ENCODE assay signal across 8 mouse cellular contexts in the genomic region with DNA sequence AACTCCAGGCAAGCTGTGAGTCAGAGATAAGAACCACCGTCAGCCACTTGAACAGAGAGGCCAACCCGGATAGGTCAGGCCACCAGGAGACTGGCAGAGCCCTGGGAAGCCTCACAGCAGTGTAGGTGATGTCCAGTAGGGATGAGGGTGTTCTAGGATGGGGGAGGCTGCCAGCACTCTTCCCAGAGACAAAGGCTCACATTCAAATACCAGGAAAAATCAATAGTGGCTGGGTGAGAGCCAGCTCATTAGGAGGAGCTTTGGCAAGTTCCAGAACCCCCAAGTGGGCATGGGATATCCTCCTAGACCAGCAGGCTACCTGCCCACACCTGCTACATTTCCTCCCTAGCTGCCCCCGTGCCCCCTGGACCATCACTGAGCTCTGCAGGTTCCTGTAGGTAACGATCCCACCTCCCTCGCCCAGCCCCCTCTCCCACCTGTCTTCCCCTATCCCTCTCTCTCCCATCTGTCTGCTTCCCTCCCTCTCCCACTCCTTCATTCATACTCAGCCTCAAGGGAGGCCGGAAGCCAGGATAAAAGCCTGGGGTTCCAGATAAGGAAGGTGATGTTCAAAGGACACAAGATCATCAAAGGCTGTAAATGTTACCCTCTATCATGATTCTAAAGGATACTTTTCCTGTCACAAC. TPM values are rescaled to one million over a fixed set of nuclear protein-coding genes. Genes with fewer than 3 reads are reported as not detected.
DNase-seq lines count a peak whose midpoint lies in the region; ATAC-seq and TF ChIP-seq lines count a peak whose summit lies in the region.

No protein-coding gene starts in this region.

- H3K4me2 ChIP-seq in liver, embryonic 16.5 days (ENCODE audit: low read depth, low read length) = peak overlapping the region; percentile 58

- H3K27me3 ChIP-seq in E14TG2a.4 (ENCODE audit: insufficient read depth, low read length) = no peaks in the 10 kb centered on the region
- H3K27me3 ChIP-seq in forebrain, embryonic 10.5 days (ENCODE audit: poor library complexity, severe bottlenecking) = no peaks in the 10 kb centered on the region
- H3K27me3 ChIP-seq in liver, embryonic 16.5 days (ENCODE audit: control insufficient read depth, insufficient read depth, low read depth, low read length) = no peaks in the 10 kb centered on the region

- H3K27ac ChIP-seq in forebrain, embryonic 10.5 days = peak overlapping the region; percentile 56
- peak overlapping the region; percentile 99 for H3K27ac ChIP-seq in liver, embryonic 16.5 days (ENCODE audit: low read length)
- no peak overlapping the region for H3K27ac ChIP-seq in gastrocnemius, adult 2 months

- ATAC-seq in liver, embryonic 16.5 days (ENCODE audit: low read depth) = peak; percentile 97

- no peaks in the 10 kb centered on the region for H3K36me3 ChIP-seq in E14TG2a.4 (ENCODE audit: insufficient read depth, low read length)
- H3K36me3 ChIP-seq in forebrain, embryonic 10.5 days (replicated peaks) = no peaks in the 10 kb centered on the region
- H3K36me3 ChIP-seq in liver, embryonic 16.5 days (ENCODE audit: control insufficient read depth, insufficient read depth) = no peaks in the 10 kb centered on the region

- intact Hi-C loops in gastrocnemius, adult 2 months (cut with DNase I) = no loop called here

- WGBS in forebrain, embryonic 10.5 days = 67% methylated on average over 6 of the region's 6 CpGs
- WGBS in liver, embryonic 16.5 days (ENCODE audit: insufficient replicate concordance) = 20% methylated on average over 6 of the region's 6 CpGs

- no peaks in the 10 kb centered on the region for H3K9me3 ChIP-seq in E14TG2a.4 (ENCODE audit: low read length)
- no peaks in the 10 kb centered on the region for H3K9me3 ChIP-seq in forebrain, embryonic 10.5 days
- no peaks in the 10 kb centered on the region for H3K9me3 ChIP-seq in liver, embryonic 16.5 days (replicated peaks; ENCODE audit: control insufficient read depth, low read length)

- H3K9ac ChIP-seq in liver, embryonic 16.5 days (ENCODE audit: low read depth, low read length) = peak overlapping the region; percentile 63

- H3K4me3 ChIP-seq in E14TG2a.4 (replicated peaks; ENCODE audit: low read length) = peak overlapping the region; percentile 35
- H3K4me3 ChIP-seq in forebrain, embryonic 10.5 days = no peak overlapping the region
- peak overlapping the region; percentile 22; the same call in 1 of the 2 replicates for H3K4me3 ChIP-seq in liver, embryonic 16.5 days (ENCODE audit: low read depth, low read length)
- no peak overlapping the region for H3K4me3 ChIP-seq in gastrocnemius, adult 2 months

- H3K4me1 ChIP-seq in E14TG2a.4 (replicated peaks; ENCODE audit: low read depth, low read length) = peaks cover 98% of the 10 kb centered on the region
- peaks cover 20% of the 10 kb centered on the region for H3K4me1 ChIP-seq in forebrain, embryonic 10.5 days
- H3K4me1 ChIP-seq in liver, embryonic 16.5 days (ENCODE audit: control insufficient read depth, low read depth, low read length) = peaks cover 80% of the 10 kb centered on the region

- TF ChIP-seq CTCF in E14TG2a.4 (conservative IDR thresholded peaks at IDR 0.05; ENCODE audit: low read length) = no peak
- TF ChIP-seq CTCF in gastrocnemius, adult 2 months (IDR thresholded peaks at IDR 0.05) = no peak

- peak; percentile 25 for DNase-seq in adrenal gland, adult 2 months
- DNase-seq in adrenal gland, adult 8-10 months = no peak
- no peak for DNase-seq in forebrain, embryonic 10.5 days (ENCODE audit: extremely low spot score, low spot score)
- DNase-seq in gastrocnemius, adult 2 months = no peak
- no peak for DNase-seq in natural killer cell, adult 2 months (ENCODE audit: low spot score in 2 of 2)
- no peak for DNase-seq in thymus, adult 18-20 months

RNA-seq across cellular contexts. Expression of gene Ptprj, which starts 20.1 kb away (rescaled TPM):
- total RNA-seq in adrenal gland, adult 2 months (2021) = 10 to 100 TPM; 15.2 to 20.6 TPM
- 2.4 and 2.6 TPM in 2 replicates for polyA plus RNA-seq in adrenal gland, adult 2 months (2012; rRNA removed)
- 10 to 100 TPM; 13.5 to 33.1 (median 23.3) TPM for total RNA-seq in adrenal gland, adult 8-10 months (2022)
- 1.9 and 2.1 TPM in 2 replicates for polyA plus RNA-seq in forebrain, embryonic 10.5 days (2016; fragmentation: Nextera tagmentation; extraction: Ambion mirVana)
- 2.1 and 2.2 TPM in 2 replicates for polyA plus RNA-seq in liver, embryonic 16.5 days (2015; fragmentation: Nextera tagmentation; extraction: Ambion mirVana)
- total RNA-seq in gastrocnemius, adult 2 months (2021) = 1 to 10 TPM; 2.1 to 4.2 TPM

Comparison
In these comparisons a context has a peak if more than half of its experiments do, and no peak if none do; other contexts are left out.
1. H3K4me3 ChIP-seq: peak in E14TG2a.4 (single experiment) and liver, embryonic 16.5 days (single experiment); none in forebrain, embryonic 10.5 days (single experiment) and gastrocnemius, adult 2 months (single experiment).